Mouse (Mus musculus): ENCODE measurements around the gene Timm22. TPM values are rescaled to one million over a fixed set of nuclear protein-coding genes. Genes with fewer than 3 reads are reported as not detected.

The Timm22 gene
- polyA plus RNA-seq, 2 experiments = 11.1 to 47.4 TPM

GRCm38 (mm10) chr11:76405113-76405512, 1.6 kb upstream of the Timm22 start:
- WGBS (ENCODE audit: insufficient replicate concordance) = 38% methylated on average over 4 of the region's 4 CpGs
- DNase-seq (ENCODE audit: low read depth in 3 of 3, low spot score in 3 of 3) (no peak), ATAC-seq (ENCODE audit: insufficient read depth) (no peak)
- no peak for TF ChIP-seq CTCF (IDR thresholded peaks at IDR 0.05; ENCODE audit: low read depth)
- no peak for TF ChIP-seq EP300 (IDR thresholded peaks at IDR 0.05; ENCODE audit: low read depth)
- no peaks in the 10 kb centered on the region for H3K9me3 ChIP-seq (ENCODE audit: control insufficient read depth, low read length)
- no peaks in the 10 kb centered on the region for H3K36me3 ChIP-seq (replicated peaks; ENCODE audit: control insufficient read depth, insufficient read depth, low read depth)
- no peaks in the 10 kb centered on the region; a peak in 1 of 4 replicates for H3K4me1 ChIP-seq (replicated peaks; ENCODE audit: control insufficient read depth in 2 of 2, insufficient read depth in 2 of 2, low read length in 1 of 2)
- no peak overlapping the region for H3K9ac ChIP-seq (replicated peaks)
- no peak overlapping the region for H3K4me3 ChIP-seq (ENCODE audit: insufficient read depth in 1 of 2, low read depth in 2 of 2, low read length in 2 of 2)
- H3K27ac ChIP-seq = no peak overlapping the region
- H3K4me2 ChIP-seq (ENCODE audit: low read depth) = no peak overlapping the region
- peaks cover 3% of the 10 kb centered on the region; the same call in 1 of the 2 replicates for H3K27me3 ChIP-seq (ENCODE audit: control insufficient read depth, insufficient read depth, low read length)

- no peak for TF ChIP-seq EP300 (IDR thresholded peaks at IDR 0.05; ENCODE audit: low read depth)
- no peak for TF ChIP-seq CTCF (IDR thresholded peaks at IDR 0.05; ENCODE audit: low read depth)
- no peaks in the 10 kb centered on the region for H3K9me3 ChIP-seq (ENCODE audit: control insufficient read depth, low read length)
- no peak overlapping the region for H3K4me3 ChIP-seq (ENCODE audit: insufficient read depth in 1 of 2, low read depth in 2 of 2, low read length in 2 of 2)
- peaks cover 3% of the 10 kb centered on the region; the same call in 1 of the 2 replicates for H3K27me3 ChIP-seq (ENCODE audit: control insufficient read depth, insufficient read depth, low read length)
- no peak for ATAC-seq (ENCODE audit: insufficient read depth)
- H3K4me1 ChIP-seq (replicated peaks; ENCODE audit: control insufficient read depth in 2 of 2, insufficient read depth in 2 of 2, low read length in 1 of 2) = no peaks in the 10 kb centered on the region; a peak in 1 of 4 replicates
- H3K27ac ChIP-seq = no peak overlapping the region
- H3K9ac ChIP-seq (replicated peaks) = no peak overlapping the region
- WGBS (ENCODE audit: insufficient replicate concordance) = 54% methylated on average over 5 of the region's 5 CpGs
- H3K36me3 ChIP-seq (replicated peaks; ENCODE audit: control insufficient read depth, insufficient read depth, low read depth) = no peaks in the 10 kb centered on the region
- H3K4me2 ChIP-seq (ENCODE audit: low read depth) = no peak overlapping the region
- no peak for DNase-seq (ENCODE audit: low read depth in 3 of 3, low spot score in 3 of 3)
These were observed 1.0 kb upstream of the Timm22 start for GRCm38 (mm10) chr11:76405626-76406264.

GRCm38 (mm10) chr11:76410826-76411225, 4.1 kb downstream of the Timm22 start:
- Histone ChIP-seq H3K4me1 (replicated peaks; ENCODE audit: control insufficient read depth in 2 of 2, insufficient read depth in 2 of 2, low read length in 1 of 2) (no peaks in the 10 kb centered on the region; a peak in 1 of 4 replicates), H3K36me3 (replicated peaks; ENCODE audit: control insufficient read depth, insufficient read depth, low read depth) (no peaks in the 10 kb centered on the region; the same call in none of the 2 replicates), H3K4me2 (ENCODE audit: low read depth) (no peak overlapping the region), H3K9me3 (ENCODE audit: control insufficient read depth, low read length) (no peaks in the 10 kb centered on the region), H3K9ac (replicated peaks) (no peak overlapping the region), H3K27me3 (ENCODE audit: control insufficient read depth, insufficient read depth, low read length) (no peaks in the 10 kb centered on the region), H3K4me3 (ENCODE audit: insufficient read depth in 1 of 2, low read depth in 2 of 2, low read length in 2 of 2) (no peak overlapping the region), H3K27ac (no peak overlapping the region)
- no peak for TF ChIP-seq EP300 (IDR thresholded peaks at IDR 0.05; ENCODE audit: low read depth)
- peak; percentile 78 for TF ChIP-seq CTCF (IDR thresholded peaks at IDR 0.05; ENCODE audit: low read depth)
- 61% methylated on average over 12 of the region's 12 CpGs for WGBS (ENCODE audit: insufficient replicate concordance)
- ATAC-seq (ENCODE audit: insufficient read depth) (no peak), DNase-seq (ENCODE audit: low read depth in 3 of 3, low spot score in 3 of 3) (peak; percentile 43 to 51 (median 47))

- no peak for TF ChIP-seq EP300 (IDR thresholded peaks at IDR 0.05; ENCODE audit: low read depth)
- TF ChIP-seq CTCF (IDR thresholded peaks at IDR 0.05; ENCODE audit: low read depth) = no peak
- H3K36me3 ChIP-seq (replicated peaks; ENCODE audit: control insufficient read depth, insufficient read depth, low read depth) = no peaks in the 10 kb centered on the region; the same call in none of the 2 replicates
These were observed 6.5 kb downstream of the Timm22 start for GRCm38 (mm10) chr11:76413202-76413601.

GRCm38 (mm10) chr11:76415001-76415400, 8.2 kb downstream of the Timm22 start:
- H3K36me3 ChIP-seq (replicated peaks; ENCODE audit: control insufficient read depth, insufficient read depth, low read depth) = no peaks in the 10 kb centered on the region; the same call in none of the 2 replicates
- no peak for ATAC-seq (ENCODE audit: insufficient read depth)
- TF ChIP-seq CTCF (IDR thresholded peaks at IDR 0.05; ENCODE audit: low read depth) (no peak), EP300 (IDR thresholded peaks at IDR 0.05; ENCODE audit: low read depth) (no peak)
- H3K9ac ChIP-seq (replicated peaks) = no peak overlapping the region
- no peak for DNase-seq (ENCODE audit: low read depth in 3 of 3, low spot score in 3 of 3)
- no peak overlapping the region for H3K4me2 ChIP-seq (ENCODE audit: low read depth)
- no peaks in the 10 kb centered on the region for H3K9me3 ChIP-seq (ENCODE audit: control insufficient read depth, low read length)
- H3K4me3 ChIP-seq (ENCODE audit: insufficient read depth in 1 of 2, low read depth in 2 of 2, low read length in 2 of 2) = no peak overlapping the region
- no peaks in the 10 kb centered on the region for H3K27me3 ChIP-seq (ENCODE audit: control insufficient read depth, insufficient read depth, low read length)
- no peaks in the 10 kb centered on the region for H3K4me1 ChIP-seq (replicated peaks; ENCODE audit: control insufficient read depth in 2 of 2, insufficient read depth in 2 of 2, low read length in 1 of 2)
- no peak overlapping the region for H3K27ac ChIP-seq
- 79% methylated on average over 4 of the region's 4 CpGs for WGBS (ENCODE audit: insufficient replicate concordance)

More at GRCm38 (mm10) chr11:76413202-76413601, 6.5 kb downstream of the Timm22 start:
- Histone ChIP-seq H3K4me1 (replicated peaks; ENCODE audit: control insufficient read depth in 2 of 2, insufficient read depth in 2 of 2, low read length in 1 of 2) (no peaks in the 10 kb centered on the region), H3K27me3 (ENCODE audit: control insufficient read depth, insufficient read depth, low read length) (no peaks in the 10 kb centered on the region), H3K9me3 (ENCODE audit: control insufficient read depth, low read length) (no peaks in the 10 kb centered on the region), H3K27ac (no peak overlapping the region), H3K4me3 (ENCODE audit: insufficient read depth in 1 of 2, low read depth in 2 of 2, low read length in 2 of 2) (no peak overlapping the region), H3K9ac (replicated peaks) (no peak overlapping the region), H3K4me2 (ENCODE audit: low read depth) (no peak overlapping the region)
- DNase-seq (ENCODE audit: low read depth in 3 of 3, low spot score in 3 of 3) = no peak
- 42% methylated on average over 4 of the region's 4 CpGs for WGBS (ENCODE audit: insufficient replicate concordance)
- no peak for ATAC-seq (ENCODE audit: insufficient read depth)

Data from liver, embryonic 14.5 days (tissue).